Mouse (Mus musculus): Measurements from ENCODE around the gene Frmd5. TPM values are rescaled to one million over a fixed set of nuclear protein-coding genes. Genes with fewer than 3 reads are reported as not detected.

Gene Frmd5
- total RNA-seq, 2 experiments from 2014 or later, result 55.1 to 60.1 TPM

- intact Hi-C loops (cut with DNase I), result no loop called here
- DNase-seq, result no peak
Measured at GRCm38 (mm10) chr2:121764851-121765250, 42.0 kb downstream of the Frmd5 start.

- intact Hi-C loops (cut with DNase I), result no loop called here
- no peak for DNase-seq
Measured at GRCm38 (mm10) chr2:121761861-121762260, 45.0 kb downstream of the Frmd5 start.

DNA sequence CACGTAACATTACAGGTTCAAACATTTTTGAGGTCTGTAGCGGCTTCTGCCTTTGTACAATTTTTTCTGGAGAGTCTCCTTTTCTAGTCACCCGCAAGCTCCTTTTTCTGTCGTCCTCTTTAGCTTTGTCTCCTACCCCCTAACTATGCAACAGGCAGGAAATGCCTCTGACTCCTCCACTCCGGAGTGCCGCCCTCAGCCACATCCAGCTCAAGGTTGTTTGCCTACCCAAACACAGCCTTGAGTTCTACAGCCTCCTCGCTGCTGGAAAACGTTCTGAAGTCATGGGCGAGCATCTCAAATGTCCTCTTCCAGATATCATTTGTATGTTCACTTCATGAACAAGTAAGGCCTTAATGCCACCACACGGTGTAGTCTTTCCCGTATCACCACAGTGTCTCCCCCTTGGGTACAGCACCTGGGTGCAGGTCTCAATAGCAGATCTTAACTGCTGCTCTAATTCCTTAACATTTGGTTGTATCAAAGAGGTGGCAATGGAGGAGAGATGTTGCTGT lies 45.5 kb downstream of the Frmd5 start:
- intact Hi-C loops (cut with DNase I), result no loop called here
- no peak for DNase-seq

- no peak for DNase-seq
- intact Hi-C loops (cut with DNase I), result no loop called here
Measured at GRCm38 (mm10) chr2:121760646-121761045, 46.2 kb downstream of the Frmd5 start.

GRCm38 (mm10) chr2:121758258-121758657 lies 48.6 kb downstream of the Frmd5 start:
- DNase-seq, result no peak
- intact Hi-C loops (cut with DNase I), result no loop called here

DNA sequence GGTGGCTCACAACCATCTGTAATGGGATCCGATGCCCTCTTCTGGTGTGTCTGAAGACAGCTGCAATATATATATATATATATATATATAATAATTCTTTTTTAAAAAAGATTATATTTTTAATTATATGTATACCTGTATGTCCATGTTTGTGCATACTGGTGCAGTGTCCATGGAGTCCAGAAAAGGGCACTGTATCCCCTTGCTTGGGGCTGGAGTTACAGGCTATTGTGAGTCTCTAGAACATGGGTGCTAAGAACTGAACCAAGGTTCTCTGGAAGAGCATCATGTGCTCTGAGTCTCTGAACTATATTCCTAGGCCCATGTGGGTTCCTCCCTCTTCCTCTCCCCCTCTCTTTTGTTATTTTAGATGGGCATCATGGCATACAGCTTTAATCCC lies 50.6 kb downstream of the Frmd5 start:
- DNase-seq, result no peak

DNA sequence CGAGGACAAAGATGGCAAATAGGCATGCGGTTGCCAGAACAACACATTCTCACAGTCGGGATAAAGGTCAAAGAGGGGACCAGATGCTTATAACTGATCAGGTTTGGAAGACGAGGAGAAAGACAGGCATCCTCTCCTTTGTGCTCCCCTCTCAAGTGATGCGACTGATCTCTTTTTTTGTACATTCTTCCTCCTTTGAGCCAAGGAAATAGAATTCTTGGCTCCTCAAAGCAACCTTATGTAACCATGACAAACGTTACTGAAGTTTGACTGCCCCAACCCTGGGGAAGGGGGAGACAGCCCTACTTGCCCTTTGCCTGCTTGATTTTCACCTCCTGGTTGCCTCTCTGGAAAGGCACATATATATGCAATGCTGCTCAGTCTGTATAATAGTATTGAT lies 51.8 kb downstream of the Frmd5 start:
- intact Hi-C loops (cut with DNase I), result no loop called here
- no peak for DNase-seq

More for the DNA sequence above, 50.6 kb downstream of the Frmd5 start:
- intact Hi-C loops (cut with DNase I), result no loop called here

- intact Hi-C loops (cut with DNase I), result no loop called here
- no peak for DNase-seq
Measured at GRCm38 (mm10) chr2:121750121-121750520, 56.8 kb downstream of the Frmd5 start.

- intact Hi-C loops (cut with DNase I), result no loop called here
- DNase-seq, result no peak
Measured at GRCm38 (mm10) chr2:121741151-121741550, 65.7 kb downstream of the Frmd5 start.

GRCm38 (mm10) chr2:121739410-121739809 lies 67.5 kb downstream of the Frmd5 start:
- intact Hi-C loops (cut with DNase I), result no loop called here
- no peak for DNase-seq

DNA sequence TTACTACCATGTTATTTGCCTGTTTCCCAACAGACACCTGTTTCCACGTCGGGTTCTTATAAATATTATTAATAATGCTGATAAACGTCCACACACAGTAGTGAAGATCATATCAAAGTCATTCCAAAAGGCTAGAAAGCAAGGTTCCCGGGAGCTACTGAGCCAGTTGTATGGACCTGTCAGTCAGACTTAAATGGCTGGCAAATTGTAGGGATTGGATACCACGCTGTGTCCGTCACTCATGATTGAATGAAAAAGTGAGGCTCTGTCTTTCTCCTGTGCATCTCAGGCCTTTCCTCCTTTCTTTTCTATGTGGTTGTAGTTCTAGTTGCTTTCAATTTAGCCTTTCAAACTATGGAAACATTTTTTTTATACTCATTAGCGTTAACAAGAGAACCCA lies 73.5 kb downstream of the Frmd5 start:
- intact Hi-C loops (cut with DNase I), result no loop called here

GRCm38 (mm10) chr2:121730486-121730885 lies 76.4 kb downstream of the Frmd5 start:
- intact Hi-C loops (cut with DNase I), result no loop called here
- no peak for DNase-seq

More for the DNA sequence above, 73.5 kb downstream of the Frmd5 start:
- DNase-seq, result no peak

GRCm38 (mm10) chr2:121728907-121729575 lies 77.8 kb downstream of the Frmd5 start:
- intact Hi-C loops (cut with DNase I), result no loop called here
- no peak for DNase-seq

GRCm38 (mm10) chr2:121724866-121725265 lies 82.0 kb downstream of the Frmd5 start:
- DNase-seq, result no peak
- intact Hi-C loops (cut with DNase I), result no loop called here

DNA sequence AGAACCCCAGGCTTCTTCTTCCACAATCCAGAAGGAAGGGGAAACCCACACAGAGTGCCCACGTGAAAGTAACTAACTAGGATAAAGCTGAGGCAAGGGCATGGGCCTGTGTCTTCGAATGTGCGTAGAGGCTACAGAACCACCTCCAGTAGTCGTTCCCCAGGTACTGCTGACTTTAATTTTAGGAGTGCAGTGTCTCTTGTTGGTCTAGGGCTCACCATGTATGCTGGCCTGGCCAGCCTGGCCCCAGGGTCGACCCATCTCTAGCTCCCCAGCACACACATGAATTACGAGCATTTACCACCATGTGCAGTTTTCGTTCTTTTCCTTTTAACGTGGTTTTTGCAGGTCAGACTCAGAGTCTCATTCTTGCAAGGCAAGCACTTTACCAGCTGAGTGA lies 83.1 kb downstream of the Frmd5 start:
- DNase-seq, result no peak
- intact Hi-C loops (cut with DNase I), result no loop called here

GRCm38 (mm10) chr2:121719000-121719399 lies 87.9 kb downstream of the Frmd5 start:
- intact Hi-C loops (cut with DNase I), result no loop called here
- DNase-seq, result no peak

DNA sequence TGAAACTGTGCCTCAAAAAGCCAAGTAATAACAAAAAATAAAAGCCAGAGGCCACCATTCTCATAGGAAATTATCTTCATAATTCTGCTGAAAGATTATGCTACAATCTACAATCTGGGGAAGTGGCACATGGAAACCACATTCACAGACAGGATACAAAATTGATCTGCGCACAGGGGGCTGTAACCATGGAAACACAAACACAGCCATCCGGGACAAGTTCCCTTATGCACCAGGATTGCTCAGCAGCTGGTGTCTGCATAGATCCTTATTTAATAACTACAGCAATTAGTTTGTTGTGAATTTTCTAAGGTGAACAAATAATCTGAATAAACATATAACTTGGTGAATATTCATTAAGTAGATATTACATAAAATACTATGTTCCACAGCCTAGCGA lies 89.8 kb downstream of the Frmd5 start:
- DNase-seq, result no peak

GRCm38 (mm10) chr2:121713567-121713966 lies 93.3 kb downstream of the Frmd5 start:
- intact Hi-C loops (cut with DNase I), result no loop called here
- no peak for DNase-seq

More for the DNA sequence above, 89.8 kb downstream of the Frmd5 start:
- intact Hi-C loops (cut with DNase I), result no loop called here

DNA sequence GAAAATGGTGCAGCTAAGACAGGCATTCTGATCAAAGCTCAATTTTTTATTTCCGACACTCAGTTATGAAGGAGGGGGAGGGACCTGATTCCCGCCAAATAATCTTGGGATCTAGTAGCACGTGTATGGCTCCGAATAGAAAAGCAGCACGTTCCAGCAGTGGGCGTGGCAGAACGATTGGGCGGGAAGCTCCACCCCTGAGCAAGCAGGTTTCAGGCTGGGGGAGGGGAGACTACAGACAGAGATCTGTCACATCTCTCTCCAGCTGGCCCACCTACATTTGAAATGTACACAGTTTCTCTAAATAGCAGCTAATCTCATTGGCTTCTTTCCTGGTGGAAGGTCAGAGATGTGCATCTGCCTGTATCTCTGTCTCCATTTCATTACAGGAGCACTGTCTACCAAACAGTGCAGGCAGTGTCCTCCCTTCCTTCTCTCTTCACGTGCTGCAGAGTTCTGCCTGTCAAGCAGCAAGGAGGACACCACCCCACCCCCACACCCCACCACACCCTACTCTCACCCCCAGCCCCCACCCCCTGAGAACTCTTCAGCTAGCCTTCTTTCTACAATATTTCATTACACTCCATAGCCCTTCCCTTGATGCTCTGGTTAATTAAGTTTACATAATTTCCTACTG lies 95.0 kb downstream of the Frmd5 start:
- intact Hi-C loops (cut with DNase I), result no loop called here
- DNase-seq, result no peak

DNA sequence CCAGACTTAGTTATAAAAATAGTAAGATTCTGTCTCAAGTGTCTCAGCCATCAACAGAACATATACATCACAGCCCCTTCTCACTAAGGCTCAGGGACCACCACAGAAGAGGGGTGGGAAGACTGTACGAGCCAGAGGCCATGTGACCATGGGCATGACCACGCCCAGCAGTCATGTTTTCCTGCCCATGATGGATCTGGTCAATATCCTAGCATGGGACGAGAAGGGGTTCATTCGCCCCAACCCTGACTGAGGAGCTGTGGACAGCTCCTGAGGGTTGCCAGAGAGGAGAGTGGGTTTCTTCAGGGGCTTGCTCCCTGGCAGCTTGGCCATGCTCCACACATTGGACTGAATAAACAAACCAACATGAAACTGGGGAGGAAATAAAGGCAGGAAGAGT lies 97.8 kb downstream of the Frmd5 start:
- intact Hi-C loops (cut with DNase I), result no loop called here
- DNase-seq, result no peak

DNA sequence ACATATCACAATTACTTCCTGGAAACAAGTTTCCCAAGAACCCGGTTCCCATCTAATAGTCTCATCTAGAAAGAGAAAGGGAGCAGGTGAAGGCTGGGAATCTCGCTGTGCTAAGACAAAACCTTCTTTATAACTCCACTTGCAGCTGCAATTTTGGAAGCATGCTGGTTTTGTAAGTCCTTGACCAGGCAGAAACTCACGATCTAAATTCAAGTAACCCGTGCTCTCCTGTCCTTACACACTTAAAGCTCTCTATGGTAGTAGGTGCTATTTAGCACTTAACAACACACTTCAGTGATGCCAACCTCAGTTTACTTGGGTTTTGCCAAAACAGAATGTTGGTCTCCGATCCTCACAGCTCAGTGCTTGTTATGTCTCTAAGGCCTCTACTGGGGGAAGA lies 99.4 kb downstream of the Frmd5 start:
- intact Hi-C loops (cut with DNase I), result no loop called here

GRCm38 (mm10) chr2:121705756-121706155 lies 101.1 kb downstream of the Frmd5 start:
- intact Hi-C loops (cut with DNase I), result no loop called here
- peak; percentile 25 for DNase-seq

More for the DNA sequence above, 99.4 kb downstream of the Frmd5 start:
- DNase-seq, result no peak

Data from left cerebral cortex, postnatal 4 days (tissue).